Mouse (Mus musculus) myocyte (in vitro differentiated cells): ENCODE data around the gene Tamm41. TPM values are rescaled to one million over a fixed set of nuclear protein-coding genes. Genes with fewer than 3 reads are reported as not detected.

Experiments
- H3K27me3 ChIP-seq: one replicate; pipeline ENCODE4 v1.6.1; 2011; ENCODE audit not compliant: control insufficient read depth, insufficient read depth, insufficient read length
- H3K36me3 ChIP-seq: one replicate; pipeline ENCODE4 v1.6.1; 2011; ENCODE audit not compliant: control insufficient read depth, insufficient read depth
- H3K4me2 ChIP-seq: one replicate; pipeline ENCODE4 v1.6.1; 2011; ENCODE audit warnings: low read depth, control low read depth
- H3K4me3 ChIP-seq: one replicate; pipeline ENCODE4 v1.5.1; 2011; ENCODE audit warnings: mild to moderate bottlenecking, control low read depth, moderate library complexity
- H3K79me2 ChIP-seq: one replicate; pipeline ENCODE4 v1.6.1; 2011; ENCODE audit not compliant: control insufficient read depth, insufficient read depth
- H3ac ChIP-seq: one replicate; pipeline ENCODE4 v1.6.1; 2011; ENCODE audit not compliant: control insufficient read depth, insufficient read length
- CEBPB ChIP-seq: IDR thresholded peaks from 2 replicates; pipeline ENCODE4 v1.6.1; 2011; ENCODE audit warnings: mild to moderate bottlenecking, moderate library complexity; ENCODE audit not compliant: poor library complexity, insufficient read depth, severe bottlenecking
- E2F4 ChIP-seq: IDR thresholded peaks from one replicate; pipeline ENCODE4 v1.6.1; 2011; ENCODE audit warnings: mild to moderate bottlenecking, control low read depth, moderate library complexity; ENCODE audit not compliant: insufficient read depth
- MAX ChIP-seq: IDR thresholded peaks from one replicate; pipeline ENCODE4 v1.6.1; 2011; ENCODE audit warnings: low read depth, mild to moderate bottlenecking, control low read depth
- MYOD1 ChIP-seq, 3 experiments: IDR thresholded peaks; one replicate each; pipeline ENCODE4 v1.6.1; 2011; ENCODE audit warnings: control low read depth in 2 of 3, low read depth in 2 of 3, mild to moderate bottlenecking in 2 of 3, moderate library complexity in 1 of 3; ENCODE audit not compliant: insufficient read length in 2 of 3, control insufficient read depth in 1 of 3
- MYOG ChIP-seq, 3 experiments: IDR thresholded peaks; one replicate each; pipeline ENCODE4 v1.6.1; 2011; ENCODE audit warnings: control low read depth in 2 of 3, low read depth in 2 of 3, mild to moderate bottlenecking in 2 of 3; ENCODE audit not compliant: insufficient read length in 2 of 3, control insufficient read depth in 1 of 3, insufficient read depth in 1 of 3
- POLR2A ChIP-seq: IDR thresholded peaks from one replicate; pipeline ENCODE4 v1.6.1; 2011; ENCODE audit warnings: low read depth, mild to moderate bottlenecking, control low read depth, moderate library complexity; ENCODE audit not compliant: insufficient read length
- POLR2AphosphoS2 ChIP-seq: IDR thresholded peaks from one replicate; pipeline ENCODE4 v1.6.1; 2011; ENCODE audit warnings: low read depth, control low read depth; ENCODE audit not compliant: insufficient read length
- REST ChIP-seq: IDR thresholded peaks from one replicate; pipeline ENCODE4 v1.6.1; 2011; ENCODE audit warnings: mild to moderate bottlenecking, control low read depth, moderate library complexity; ENCODE audit not compliant: insufficient read depth, insufficient read length
- SRF ChIP-seq: IDR thresholded peaks from one replicate; pipeline ENCODE4 v1.6.1; 2011; ENCODE audit warnings: low read depth; ENCODE audit not compliant: control insufficient read depth, insufficient read length
- TCF12 ChIP-seq: IDR thresholded peaks from one replicate; pipeline ENCODE4 v1.6.1; 2011; ENCODE audit warnings: mild to moderate bottlenecking, control low read depth; ENCODE audit not compliant: poor library complexity, insufficient read depth, severe bottlenecking
- TCF3 ChIP-seq: IDR thresholded peaks from one replicate; pipeline ENCODE4 v1.6.1; 2011; ENCODE audit warnings: low read depth, control low read depth; ENCODE audit not compliant: insufficient read length
- USF1 ChIP-seq: IDR thresholded peaks from one replicate; pipeline ENCODE4 v1.6.1; 2011; ENCODE audit warnings: low read depth, mild to moderate bottlenecking, control low read depth, moderate library complexity
- polyA plus RNA-seq: library from polyadenylated mRNA; unstranded; fragments of >200 nt; fragmentation: generic; extraction: Trizol; gene quantifications from one replicate; pipeline ENCODE4 v1.2.1, GENCODE M21; 2012; ENCODE audit warnings: missing spikeins

The Tamm41 gene
- polyA plus RNA-seq, result 21.9 TPM

DNA sequence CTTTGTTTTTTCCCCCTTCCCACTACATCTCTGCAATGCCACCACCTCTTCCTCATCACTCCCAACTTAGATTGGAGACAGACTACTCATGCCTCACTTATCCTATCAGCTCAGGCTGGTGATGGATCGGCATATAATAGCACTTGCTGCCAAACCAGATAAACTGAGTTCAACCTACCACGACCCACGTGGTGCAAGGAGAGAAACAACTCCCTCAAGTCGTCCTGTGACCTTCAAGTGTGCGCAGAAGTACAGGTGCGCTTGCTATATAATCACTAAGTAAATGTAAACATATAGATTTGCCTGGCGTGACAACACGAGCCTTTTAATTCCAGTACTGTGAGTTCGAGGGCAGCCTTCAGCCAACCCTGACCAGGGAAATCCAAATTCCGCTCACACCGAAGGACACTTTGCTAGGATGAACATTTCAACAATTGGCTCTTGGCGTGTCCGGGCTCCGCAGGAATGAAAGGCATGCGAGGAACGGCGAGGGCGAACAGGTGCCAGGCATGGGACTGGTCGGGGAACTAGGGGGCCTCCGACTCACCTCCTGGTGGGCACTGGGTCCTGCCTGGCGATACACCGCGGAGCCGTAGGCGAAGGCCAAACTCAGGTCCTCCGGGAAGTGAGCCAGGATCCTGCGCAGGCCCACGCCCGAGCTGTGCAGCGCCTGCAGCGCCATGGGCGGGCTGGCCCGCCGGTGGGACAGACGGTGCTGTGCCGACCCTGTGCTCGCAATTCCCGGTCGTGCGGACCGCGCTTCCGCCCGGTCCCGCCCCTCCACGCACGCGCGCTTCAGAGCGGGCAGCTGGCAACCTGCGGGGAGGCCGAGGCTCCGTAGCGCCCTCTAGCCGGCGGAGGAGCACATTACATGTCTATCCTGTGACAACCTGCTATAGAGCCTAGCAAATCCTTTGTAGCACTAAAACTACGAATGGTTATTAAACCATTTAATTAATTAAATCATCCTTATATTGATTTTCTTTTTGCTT lies at the start of gene Tamm41:
Gene Tamm41, minus strand, starts transcription at position 774 of the 992 bp plus-strand sequence.
- TF ChIP-seq POLR2AphosphoS2 (peak; percentile 73), TCF3 (no peak), POLR2A (peak; percentile 85), E2F4 (peak; percentile 81), TCF12 (no peak), SRF (peak; percentile 20), MAX (no peak), MYOD1 (IDR thresholded peaks at IDR 0.05; ENCODE audit: control insufficient read depth in 1 of 3, insufficient read length in 2 of 3, low read depth in 2 of 3) (peak in 2 of 3 experiments; percentile 34 to 42), MYOG (IDR thresholded peaks at IDR 0.05; ENCODE audit: control insufficient read depth in 1 of 3, insufficient read depth in 1 of 3, insufficient read length in 2 of 3, low read depth in 2 of 3) (peak in 2 of 3 experiments; percentile 54 to 58), REST (no peak), CEBPB (no peak)
- peaks cover 7% of the 10 kb centered on the region for H3K79me2 ChIP-seq
- H3ac ChIP-seq, result peak within 1 kb of the TSS; percentile 29

GRCm38 (mm10) chr6:115085274-115085841 lies 47.7 kb upstream of the Tamm41 start:
- H3K27me3 ChIP-seq, result peaks cover 47% of the 10 kb centered on the region

More for the DNA sequence above, at the start of gene Tamm41:
- peak within 1 kb of the TSS; percentile 94 for H3K4me2 ChIP-seq
- no peaks in the 10 kb centered on the region for H3K36me3 ChIP-seq
- H3K27me3 ChIP-seq, result peaks cover 18% of the 10 kb centered on the region
- peak within 1 kb of the TSS; percentile 36 for H3K4me3 ChIP-seq

GRCm38 (mm10) chr6:115076781-115077575 lies 39.3 kb upstream of the Tamm41 start:
- Histone ChIP-seq H3K27me3 (peaks cover 25% of the 10 kb centered on the region), H3K4me2 (no peak overlapping the region), H3K36me3 (no peaks in the 10 kb centered on the region), H3ac (no peak overlapping the region), H3K79me2 (no peaks in the 10 kb centered on the region), H3K4me3 (no peak overlapping the region)
- TF ChIP-seq TCF3 (no peak), TCF12 (no peak), MAX (no peak)

More at GRCm38 (mm10) chr6:115085274-115085841, 47.7 kb upstream of the Tamm41 start:
- no peak overlapping the region for H3K4me3 ChIP-seq
- no peaks in the 10 kb centered on the region for H3K36me3 ChIP-seq
- no peak overlapping the region for H3K4me2 ChIP-seq
- H3ac ChIP-seq, result no peak overlapping the region
- no peaks in the 10 kb centered on the region for H3K79me2 ChIP-seq
- TF ChIP-seq CEBPB (no peak), SRF (no peak), POLR2A (no peak), MAX (no peak), REST (no peak), E2F4 (no peak), MYOG (IDR thresholded peaks at IDR 0.05; ENCODE audit: control insufficient read depth in 1 of 3, insufficient read depth in 1 of 3, insufficient read length in 2 of 3, low read depth in 2 of 3) (no peak), POLR2AphosphoS2 (no peak), USF1 (no peak)

GRCm38 (mm10) chr6:115072024-115072423 lies 34.3 kb upstream of the Tamm41 start:
- TF ChIP-seq CEBPB (no peak), TCF12 (no peak), REST (no peak), SRF (no peak), POLR2AphosphoS2 (no peak), MYOD1 (IDR thresholded peaks at IDR 0.05; ENCODE audit: control insufficient read depth in 1 of 3, insufficient read length in 2 of 3, low read depth in 2 of 3) (no peak), TCF3 (no peak), POLR2A (no peak), E2F4 (no peak), MYOG (IDR thresholded peaks at IDR 0.05; ENCODE audit: control insufficient read depth in 1 of 3, insufficient read depth in 1 of 3, insufficient read length in 2 of 3, low read depth in 2 of 3) (no peak), MAX (no peak), USF1 (no peak)
- H3ac ChIP-seq, result no peak overlapping the region
- H3K4me3 ChIP-seq, result no peak overlapping the region
- H3K79me2 ChIP-seq, result no peaks in the 10 kb centered on the region
- H3K4me2 ChIP-seq, result no peak overlapping the region
- H3K27me3 ChIP-seq, result peaks cover 14% of the 10 kb centered on the region
- H3K36me3 ChIP-seq, result no peaks in the 10 kb centered on the region
